Mouse (Mus musculus): Measurements from ENCODE around the gene 4930562C15Rik.

DNA sequence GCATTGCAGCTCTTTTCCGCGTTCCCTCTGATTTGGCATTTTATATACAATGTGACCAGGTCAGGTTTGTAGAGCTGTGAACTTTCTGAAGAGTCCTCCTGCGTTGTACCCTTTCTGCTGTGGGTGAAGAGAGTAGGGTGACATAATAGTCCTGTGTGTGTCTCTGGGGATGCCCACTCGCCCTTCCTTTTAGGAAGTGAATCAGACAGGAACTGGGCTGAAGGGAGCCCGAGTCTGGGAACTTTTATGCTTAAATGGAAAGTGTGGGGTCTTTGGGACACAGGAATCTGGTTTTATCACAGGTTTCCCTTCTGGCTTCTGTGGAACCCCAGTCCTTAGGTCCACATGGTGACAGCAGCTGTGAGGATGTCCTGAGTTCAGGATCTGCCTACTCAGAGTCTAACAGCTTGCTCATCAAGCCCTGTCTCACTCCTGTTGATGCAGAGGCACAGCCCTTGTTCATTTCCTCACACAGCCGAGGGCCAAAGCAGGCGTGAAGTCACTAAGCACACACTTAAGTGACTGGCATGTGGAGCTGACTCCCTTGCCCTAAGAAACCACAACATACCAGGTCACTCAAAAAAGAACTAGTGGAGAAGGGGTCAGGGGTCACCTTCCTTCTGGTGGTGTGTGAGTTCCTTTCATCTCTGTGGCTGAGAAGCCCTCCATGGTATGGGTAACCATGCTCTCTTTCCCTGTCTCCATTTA is 59.1 kb downstream of the 4930562C15Rik start:
- TF ChIP-seq CTCF (IDR thresholded peaks at IDR 0.05; ENCODE audit: insufficient read depth, low read depth, low read length) (no peak), POLR2A (IDR thresholded peaks at IDR 0.05; ENCODE audit: insufficient read depth, low read depth, low read length) (no peak)

All from olfactory bulb, adult 2 months (tissue).